Mouse (Mus musculus): ENCODE data around the gene Spata2. TPM values are rescaled to one million over a fixed set of nuclear protein-coding genes. Genes with fewer than 3 reads are reported as not detected.

The Spata2 gene
- polyA plus RNA-seq, 3 experiments from 2014 or later, result 9.6 to 16.5 (median 12.2) TPM

- no peak for ATAC-seq
These were observed 15.9 kb upstream of the Spata2 start for GRCm38 (mm10) chr2:167508569-167508968.

- ATAC-seq, result no peak
These were observed 15.2 kb upstream of the Spata2 start for GRCm38 (mm10) chr2:167507719-167508385.

GRCm38 (mm10) chr2:167506546-167507260 is 14.0 kb upstream of the Spata2 start:
- no peak for ATAC-seq

- ATAC-seq, result peak; percentile 73
These were observed 12.4 kb upstream of the Spata2 start for GRCm38 (mm10) chr2:167505127-167505526.

GRCm38 (mm10) chr2:167503896-167504349 is 11.2 kb upstream of the Spata2 start:
- no peak for ATAC-seq

GRCm38 (mm10) chr2:167503253-167503895 is 10.7 kb upstream of the Spata2 start:
- peak; percentile 60 for ATAC-seq

- ATAC-seq, result peak; percentile 60
These were observed 10.0 kb upstream of the Spata2 start for GRCm38 (mm10) chr2:167502554-167503252.

GRCm38 (mm10) chr2:167497272-167497671 is 4.6 kb upstream of the Spata2 start:
- no peak for ATAC-seq

GRCm38 (mm10) chr2:167496437-167496836 is 3.8 kb upstream of the Spata2 start:
- ATAC-seq, result peak; percentile 36

- ATAC-seq, result peak; percentile 24
These were observed 654 bp downstream of the Spata2 start, which contains the start of gene Rnf114 for GRCm38 (mm10) chr2:167491757-167492708. Rnf114 (plus strand) TSS chr2:167492645.

GRCm38 (mm10) chr2:167490813-167491525 is 1.7 kb downstream of the Spata2 start:
- no peak for ATAC-seq

GRCm38 (mm10) chr2:167487994-167488393 is 4.7 kb downstream of the Spata2 start:
- no peak for ATAC-seq

- ATAC-seq, result no peak
These were observed 5.1 kb downstream of the Spata2 start for GRCm38 (mm10) chr2:167487551-167487950.

- ATAC-seq, result no peak
These were observed 6.1 kb downstream of the Spata2 start for GRCm38 (mm10) chr2:167486573-167486972.

- no peak for ATAC-seq
These were observed 6.9 kb downstream of the Spata2 start for GRCm38 (mm10) chr2:167485501-167486377.

- no peak for ATAC-seq
These were observed 7.8 kb downstream of the Spata2 start for GRCm38 (mm10) chr2:167484932-167485331.

GRCm38 (mm10) chr2:167483827-167484410 is 8.8 kb downstream of the Spata2 start:
- no peak for ATAC-seq

GRCm38 (mm10) chr2:167483081-167483826 is 9.4 kb downstream of the Spata2 start:
- no peak for ATAC-seq

- no peak for ATAC-seq
These were observed 10.0 kb downstream of the Spata2 start for GRCm38 (mm10) chr2:167482681-167483080.
